Mouse (Mus musculus) embryo, embryonic 10.5 days (tissue): ENCODE results near the gene Atp1a1.
A peak's percentile ranks its signal among the peaks of the same experiment; 100 is the strongest.

Source experiments
- DNase-seq: peaks from one replicate; pipeline ENCODE4 v3.0.0-alpha.2; 2015; ENCODE audit warnings: low spot score

Gene Atp1a1

DNA sequence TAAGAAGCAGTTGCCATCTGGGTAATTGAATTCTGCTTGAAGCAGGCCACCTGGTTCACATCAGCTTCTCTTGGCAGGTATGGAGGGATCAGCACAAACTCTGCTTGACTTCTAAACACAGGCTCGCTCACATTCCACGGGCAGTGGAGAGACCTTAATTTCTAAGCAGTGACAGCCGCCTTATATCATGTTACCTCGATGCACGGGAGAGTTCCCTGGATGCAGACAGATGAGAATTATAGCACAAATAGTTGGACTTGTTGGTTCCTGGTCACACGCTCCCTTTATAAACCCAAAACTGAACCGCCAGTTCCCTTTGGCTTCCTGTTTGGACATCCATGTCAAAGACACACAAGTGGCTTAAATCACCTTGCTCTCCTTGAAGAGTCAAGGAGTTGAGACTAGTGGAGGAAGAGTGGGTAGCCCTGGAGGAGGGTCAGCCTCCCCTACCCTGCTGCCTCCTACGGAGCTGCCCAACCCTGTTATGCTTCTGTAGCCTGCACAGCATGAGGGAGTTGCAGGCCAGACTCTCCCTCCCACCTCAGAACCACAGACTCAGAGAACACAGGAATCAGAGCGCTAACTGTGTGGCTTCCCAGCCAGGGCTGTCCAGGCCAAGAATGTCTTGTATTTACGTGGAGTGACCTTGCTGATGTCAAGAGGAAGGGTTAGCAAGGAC lies 7.5 kb upstream of the Atp1a1 start:
- DNase-seq: peak; percentile 67

DNA sequence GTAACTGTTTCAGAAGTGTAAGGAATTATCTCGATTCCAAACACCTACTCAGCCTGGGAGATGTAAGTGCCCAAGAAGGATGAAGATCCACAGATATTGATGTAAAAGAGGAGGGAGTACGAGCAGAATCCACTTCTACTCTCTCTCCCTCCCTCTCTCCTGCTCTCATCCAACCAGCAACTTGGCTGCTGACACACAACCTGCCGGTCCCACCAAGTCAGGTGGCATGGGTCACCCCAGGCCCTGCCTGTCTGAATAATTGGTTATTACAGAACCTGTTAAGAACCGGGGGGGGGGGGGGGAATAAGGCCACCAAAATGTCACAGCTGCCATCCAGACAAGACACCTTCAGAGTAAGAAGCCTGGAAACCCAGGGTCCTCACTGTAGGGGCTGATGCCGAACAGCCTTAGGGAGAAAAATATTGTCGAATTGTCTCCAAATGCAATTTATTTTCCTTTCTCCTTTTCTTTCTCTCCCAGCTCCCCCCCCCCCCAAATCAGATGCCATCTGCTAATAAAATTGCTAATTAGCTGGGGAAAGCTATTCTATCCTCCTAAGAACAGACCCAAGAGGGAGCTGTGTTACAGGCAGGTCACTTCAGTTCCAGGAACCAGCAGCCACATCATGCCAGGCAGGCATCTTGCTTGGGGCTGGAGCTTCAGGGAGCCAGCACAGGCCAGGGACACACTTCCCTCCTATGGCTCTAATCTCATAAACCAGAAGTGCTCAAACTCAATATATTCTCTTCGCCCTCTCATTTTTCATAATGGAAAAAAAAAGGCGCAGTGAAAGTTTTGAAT lies 6.7 kb upstream of the Atp1a1 start:
- no peak for DNase-seq

DNA sequence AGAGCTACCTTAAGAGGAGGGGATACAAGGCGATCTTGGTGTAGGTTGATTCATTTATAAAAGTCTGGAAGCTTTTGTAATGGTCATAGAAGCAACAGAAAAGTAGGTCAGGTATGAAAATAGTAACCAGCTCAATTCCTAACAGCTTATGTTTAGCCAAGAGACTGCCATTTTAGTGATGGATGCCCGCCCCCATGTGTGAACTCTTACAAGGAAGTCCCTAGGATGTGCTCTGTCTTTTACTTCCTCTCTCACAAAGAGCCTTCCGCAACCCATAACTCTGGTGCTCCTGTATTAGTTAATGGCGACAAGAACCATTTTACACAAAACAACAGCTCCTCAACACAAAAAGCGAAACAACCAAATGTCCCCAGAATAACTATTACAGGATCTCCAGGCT lies 4.8 kb upstream of the Atp1a1 start:
- DNase-seq: no peak

DNA sequence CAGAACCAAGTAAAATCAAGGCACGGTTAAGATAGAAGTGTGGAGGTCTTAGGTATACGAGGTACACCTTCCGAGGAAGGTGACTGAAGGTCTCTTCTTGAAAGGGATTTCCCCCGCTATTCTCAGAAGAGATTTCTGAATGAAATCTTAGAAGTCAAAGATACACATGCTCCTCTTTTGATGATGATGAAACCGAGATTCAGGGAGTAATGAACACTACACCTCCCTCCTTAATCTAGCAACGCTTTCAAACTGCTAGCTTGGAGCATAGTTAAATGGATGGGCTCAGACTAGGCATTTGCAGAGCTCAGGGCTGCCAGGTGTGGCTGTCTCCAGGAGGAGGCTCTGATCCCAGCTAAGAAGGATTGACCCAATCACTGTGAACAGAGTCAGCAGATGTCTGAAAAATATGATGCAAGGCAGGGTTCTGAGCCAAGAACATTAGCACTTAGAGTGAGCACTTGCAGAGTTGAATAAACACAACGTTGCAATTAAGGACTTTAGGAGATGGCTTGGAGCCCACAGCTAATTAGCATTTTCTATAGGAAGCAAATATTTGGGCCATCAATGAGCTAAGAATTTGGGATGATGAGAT lies 2.5 kb upstream of the Atp1a1 start:
- no peak for DNase-seq

DNA sequence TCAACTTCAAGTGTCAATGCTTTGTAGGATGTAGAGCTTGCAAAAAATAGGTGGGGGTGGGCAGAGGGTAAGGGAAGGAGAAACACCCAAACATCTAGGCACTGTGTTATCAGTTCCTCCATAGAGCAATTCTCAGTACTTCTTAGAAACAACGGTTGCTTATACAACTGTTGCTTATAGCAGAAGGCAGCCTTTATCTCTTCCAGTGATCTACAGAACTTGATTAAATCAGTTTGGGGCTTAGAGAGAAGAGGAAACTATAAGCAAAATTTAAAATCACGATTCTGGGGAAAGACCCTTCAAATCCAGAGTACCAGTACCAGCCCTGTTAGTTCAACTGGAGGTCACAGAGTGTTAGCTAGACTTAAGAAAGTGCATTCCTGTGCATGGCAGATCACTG lies 1.2 kb upstream of the Atp1a1 start:
- DNase-seq: no peak

DNA sequence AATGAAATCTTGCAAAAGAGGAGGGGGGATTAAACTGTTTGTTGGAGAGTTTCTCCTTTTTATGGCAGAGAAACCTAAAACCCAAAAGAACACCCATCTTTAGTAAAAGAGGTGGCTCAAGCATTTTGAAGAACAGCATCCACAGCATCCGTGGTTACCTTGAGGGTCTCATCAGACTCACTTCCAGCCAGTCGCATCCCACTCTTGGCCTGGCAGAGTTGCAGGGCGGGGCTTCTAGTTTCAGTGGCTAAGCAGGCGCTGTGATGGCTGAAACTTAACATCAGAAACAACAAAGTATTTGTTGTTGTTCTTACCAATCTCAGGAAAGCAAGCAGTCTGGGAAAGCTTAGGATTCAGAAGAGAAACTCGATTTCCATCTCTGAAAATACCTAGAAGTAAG lies 807 bp upstream of the Atp1a1 start:
- DNase-seq: peak; percentile 43

DNA sequence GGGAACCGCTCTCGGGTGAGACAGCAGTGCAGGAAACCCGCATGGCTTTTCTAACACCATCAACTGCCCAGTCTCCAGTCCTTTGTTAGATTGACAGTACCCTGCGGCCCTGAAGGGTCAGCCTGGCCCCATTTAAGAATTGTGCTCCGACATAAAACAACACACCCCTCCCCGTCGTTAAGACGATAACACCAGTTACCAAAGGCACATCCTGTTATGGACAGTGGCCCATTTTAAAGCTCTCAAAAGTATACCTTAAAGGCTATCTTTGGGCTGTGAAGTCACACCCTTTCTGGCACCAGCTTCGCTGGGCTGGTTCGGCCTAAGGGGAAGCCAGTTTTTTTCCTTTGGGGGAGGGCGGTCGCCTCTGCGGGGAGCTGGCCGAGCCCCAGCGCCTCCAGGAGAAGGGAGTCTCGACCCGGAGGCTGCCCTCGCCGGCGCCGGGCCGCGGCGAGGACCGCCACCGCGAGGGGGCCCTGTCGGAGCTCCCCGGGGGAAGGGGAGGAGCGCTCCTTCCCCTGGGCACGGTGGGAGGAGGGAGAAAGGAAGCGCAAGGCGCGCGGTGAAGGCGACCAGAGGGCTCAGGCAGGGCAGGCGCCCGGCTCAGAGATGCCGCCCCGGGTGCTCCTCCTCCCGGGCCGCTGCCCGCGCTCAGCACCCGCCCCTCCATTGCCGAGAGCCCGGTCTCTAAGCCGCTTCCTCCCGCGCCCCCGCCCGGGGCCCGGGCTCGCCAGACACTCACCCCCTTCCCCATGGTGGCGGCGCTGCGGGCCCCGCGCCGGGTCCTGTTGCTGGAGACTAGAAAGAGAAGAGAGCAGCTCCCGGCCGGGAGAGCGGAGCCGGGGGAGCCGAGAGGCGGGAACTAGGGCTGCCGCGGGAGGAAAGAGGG lies 579 bp downstream of the Atp1a1 start:
- peak; percentile 83 for DNase-seq

DNA sequence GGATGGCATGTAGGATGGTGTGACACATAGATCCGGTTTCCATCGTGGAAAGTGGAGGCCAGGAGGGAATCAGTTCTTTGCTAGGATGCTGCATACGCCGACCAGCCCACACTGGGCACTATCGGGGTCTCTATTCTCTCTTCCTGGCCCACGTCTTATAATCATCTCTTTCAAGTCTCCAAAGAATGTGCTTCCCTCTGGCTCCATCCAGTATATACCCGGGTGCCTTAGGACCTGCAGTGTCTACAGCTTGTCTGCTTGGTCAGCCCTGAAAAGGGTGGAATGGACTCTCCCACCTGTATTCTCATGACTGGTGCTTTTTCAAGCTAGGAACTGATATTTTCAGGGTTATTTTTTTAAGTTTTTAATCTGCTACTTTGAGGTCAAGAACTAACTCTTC lies 1.3 kb downstream of the Atp1a1 start:
- DNase-seq: no peak

DNA sequence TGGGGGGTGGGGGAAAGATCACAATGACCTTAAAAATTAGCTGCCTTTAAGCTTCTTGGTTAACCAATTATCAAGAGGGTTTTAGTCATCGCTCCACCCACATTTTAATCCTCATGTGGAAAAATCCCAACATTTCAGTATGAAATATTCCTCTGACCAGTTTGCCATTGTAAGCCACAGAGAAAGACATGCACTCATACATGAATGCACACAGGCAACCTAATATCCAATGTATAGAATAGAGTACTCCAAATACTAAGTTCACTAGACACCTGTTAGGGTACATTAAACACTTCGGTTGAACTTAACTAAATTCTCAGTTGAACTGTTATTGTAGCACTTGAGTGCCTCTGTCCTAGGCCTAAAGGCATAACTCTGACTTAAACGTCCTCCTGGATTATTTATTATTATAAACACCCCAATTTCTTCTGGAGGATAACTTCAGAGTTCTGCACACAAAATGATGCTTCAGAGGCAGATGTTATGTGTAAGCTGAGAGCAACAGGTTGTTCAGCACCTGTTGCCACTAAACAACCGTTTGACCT lies 1.9 kb downstream of the Atp1a1 start:
- no peak for DNase-seq

DNA sequence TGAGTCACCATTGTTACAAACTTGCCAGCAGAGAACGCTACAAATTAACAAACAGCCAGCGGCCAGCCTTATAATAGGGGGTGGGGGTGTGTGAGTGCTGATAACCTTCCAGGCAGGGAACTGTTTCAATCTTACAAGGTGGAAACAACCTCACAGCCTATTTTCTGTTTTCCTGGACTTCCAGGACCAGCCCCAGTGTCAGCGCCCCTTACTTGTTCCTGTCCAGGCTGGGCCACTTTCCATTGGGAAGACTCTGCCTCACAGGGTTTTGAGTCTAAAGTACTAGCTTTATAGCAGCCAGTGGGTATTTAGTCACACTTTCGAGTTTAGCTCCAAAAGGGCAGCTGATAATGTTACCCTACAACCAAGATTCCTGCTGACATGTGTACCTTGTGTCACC lies 2.8 kb downstream of the Atp1a1 start:
- no peak for DNase-seq

DNA sequence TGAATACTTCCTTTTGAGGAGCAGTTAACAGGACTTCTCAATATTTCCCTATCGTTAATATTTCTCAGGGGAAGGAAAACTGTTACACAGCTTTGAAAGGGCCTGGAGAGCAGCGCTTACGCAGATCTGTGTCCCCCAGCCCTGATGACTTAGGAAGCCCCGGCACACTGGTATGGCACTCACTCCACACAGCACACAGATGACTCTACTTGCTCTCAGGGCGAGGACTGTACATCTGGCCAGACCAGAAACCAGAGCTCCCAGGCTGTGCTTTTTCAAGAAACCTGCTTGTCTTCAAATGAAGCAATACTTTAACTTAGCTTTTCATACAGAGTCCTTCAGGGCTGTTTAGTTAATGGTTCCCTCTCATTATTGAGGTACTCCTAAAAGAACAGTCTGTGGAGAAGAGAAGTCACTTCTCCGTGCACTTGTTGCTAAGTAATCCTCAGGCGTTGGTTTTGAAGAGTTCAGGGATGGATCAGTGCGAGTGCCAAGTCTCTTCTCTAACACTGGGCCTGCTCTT lies 3.4 kb downstream of the Atp1a1 start:
- no peak for DNase-seq

DNA sequence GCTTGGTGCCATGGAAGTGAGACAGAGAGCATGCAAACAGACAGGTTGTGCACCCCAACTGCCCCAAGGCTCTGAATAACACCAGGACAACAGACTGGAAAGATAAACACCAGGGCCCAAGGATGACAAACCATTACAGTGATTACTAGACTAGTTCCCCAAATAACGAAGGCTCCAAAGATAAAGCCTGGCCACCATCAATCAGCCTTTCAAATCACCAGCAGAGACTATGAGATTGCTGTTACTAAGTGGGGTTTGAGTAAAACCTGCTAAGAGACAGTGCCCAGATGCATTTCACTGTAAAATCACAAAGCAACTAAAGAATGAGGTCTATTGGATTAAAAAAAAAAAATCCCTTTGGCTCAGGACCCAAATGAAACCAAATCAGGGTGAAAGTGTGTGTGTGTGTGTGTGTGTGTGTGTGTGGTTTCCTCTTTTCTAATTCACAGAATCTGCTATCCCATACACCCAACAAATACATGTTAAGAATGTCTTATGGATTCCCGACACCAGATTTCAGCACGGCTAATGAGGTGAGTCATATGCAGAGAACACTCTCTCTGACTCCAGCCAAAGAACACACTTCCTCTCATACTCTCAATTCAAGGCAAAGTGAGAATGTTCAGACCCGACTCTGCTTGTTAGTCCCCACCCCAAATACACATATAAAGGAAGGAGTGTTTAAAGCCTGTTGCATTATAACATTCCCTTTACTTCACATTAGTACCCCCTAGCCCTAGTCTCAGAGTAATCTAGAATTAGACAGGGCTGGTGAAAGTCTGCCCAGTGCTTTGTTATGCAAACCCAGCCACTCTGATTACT lies 4.4 kb downstream of the Atp1a1 start:
- no peak for DNase-seq

DNA sequence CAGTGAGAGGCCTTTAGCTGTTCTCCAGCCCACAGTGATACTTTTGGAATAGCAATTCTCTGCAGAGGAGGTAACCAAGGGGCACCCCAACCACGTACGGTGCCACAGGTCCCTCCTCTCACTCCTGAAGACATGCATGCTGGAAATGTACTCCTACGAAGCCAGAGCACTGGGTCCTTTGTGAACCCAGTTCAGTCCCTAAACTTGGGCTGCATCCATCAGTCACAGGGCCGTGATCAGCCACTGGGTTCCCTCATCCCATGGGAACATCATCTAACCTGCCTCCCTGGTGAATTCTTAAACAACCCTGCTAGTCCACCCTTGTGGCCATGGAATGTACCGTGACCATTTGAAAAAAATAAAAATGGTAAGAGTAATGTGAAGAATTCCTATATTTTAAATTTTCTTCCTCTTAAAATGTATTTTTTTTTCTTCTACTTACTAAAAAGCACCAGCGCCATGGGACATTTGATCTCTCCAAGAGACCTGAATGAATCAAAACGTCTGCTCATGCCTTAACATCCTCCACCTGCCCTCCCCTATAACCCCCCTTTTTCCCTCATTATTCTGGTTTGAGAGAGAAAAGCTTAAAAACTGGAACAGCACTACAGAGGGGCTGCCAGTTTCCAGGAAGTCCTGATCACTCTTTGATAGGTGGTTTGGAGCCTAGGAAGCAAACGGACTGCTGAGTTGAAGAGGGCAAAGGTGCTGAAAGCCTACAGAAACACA lies 5.1 kb downstream of the Atp1a1 start:
- DNase-seq: no peak

DNA sequence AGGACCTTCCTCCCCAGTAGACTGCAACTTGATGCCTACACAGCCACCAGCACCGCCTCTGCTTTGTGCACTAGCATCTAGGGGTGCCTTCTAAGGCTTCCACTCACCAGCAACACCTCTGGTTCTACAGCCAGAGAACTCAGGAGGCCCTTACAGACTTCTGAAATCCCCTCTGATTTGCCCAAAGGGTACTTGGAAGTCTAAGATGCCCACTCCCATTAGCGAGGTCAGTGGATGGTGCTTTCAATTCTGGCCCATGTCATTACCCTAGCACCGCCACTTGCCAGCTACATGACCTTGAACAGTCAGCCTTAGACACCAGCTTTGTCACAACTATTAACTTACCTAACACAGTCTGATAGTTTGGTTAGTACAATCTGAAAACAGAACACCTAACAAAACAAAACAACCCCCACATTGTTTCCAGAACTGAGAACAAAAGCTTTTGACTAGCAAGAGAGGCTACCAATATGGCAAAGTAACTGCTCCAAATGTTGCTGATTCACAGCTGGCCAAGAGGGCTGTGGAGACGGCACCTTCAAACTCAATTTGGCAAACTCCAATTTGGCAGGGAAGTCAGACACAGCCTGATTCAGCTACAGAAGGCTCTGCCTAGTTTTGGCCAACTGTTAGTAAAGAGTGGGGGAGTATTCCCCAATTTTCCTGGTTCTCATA lies 6.1 kb downstream of the Atp1a1 start:
- no peak for DNase-seq

DNA sequence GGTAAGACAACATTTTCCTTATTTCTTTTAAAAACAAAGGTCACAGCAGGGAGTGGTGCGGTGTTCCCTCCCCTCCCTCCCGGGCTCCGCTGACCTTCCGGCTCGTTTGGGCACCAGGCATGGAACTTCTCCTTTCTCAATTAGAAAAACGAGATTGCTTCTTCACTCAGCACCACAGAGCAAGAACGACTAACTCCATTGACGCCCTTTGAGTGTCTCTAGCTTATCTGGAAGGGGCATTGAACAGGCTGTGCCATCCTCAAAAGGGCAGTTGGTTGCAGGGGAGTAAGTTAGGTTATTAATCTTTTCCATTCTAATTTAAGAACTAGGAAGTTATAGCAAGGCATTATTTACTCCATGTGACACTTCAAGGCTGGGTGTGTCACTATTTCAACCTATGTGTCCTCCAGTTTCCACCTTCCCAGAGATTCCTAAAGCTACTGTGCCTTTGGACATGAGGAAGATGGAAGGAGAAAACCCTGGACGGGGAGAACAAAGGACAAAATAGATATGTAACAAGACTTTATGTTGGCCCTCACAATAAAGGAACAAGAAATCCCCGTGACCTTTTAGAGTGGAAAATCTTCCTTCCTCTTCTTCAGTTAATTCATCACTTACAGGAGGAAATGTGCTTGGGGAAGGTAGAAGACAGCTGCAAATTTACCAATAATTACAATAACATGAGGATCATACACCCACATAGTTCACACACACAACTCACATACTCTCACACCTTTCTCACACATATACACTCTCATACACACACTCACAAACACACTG lies 7.0 kb downstream of the Atp1a1 start:
- DNase-seq: no peak

DNA sequence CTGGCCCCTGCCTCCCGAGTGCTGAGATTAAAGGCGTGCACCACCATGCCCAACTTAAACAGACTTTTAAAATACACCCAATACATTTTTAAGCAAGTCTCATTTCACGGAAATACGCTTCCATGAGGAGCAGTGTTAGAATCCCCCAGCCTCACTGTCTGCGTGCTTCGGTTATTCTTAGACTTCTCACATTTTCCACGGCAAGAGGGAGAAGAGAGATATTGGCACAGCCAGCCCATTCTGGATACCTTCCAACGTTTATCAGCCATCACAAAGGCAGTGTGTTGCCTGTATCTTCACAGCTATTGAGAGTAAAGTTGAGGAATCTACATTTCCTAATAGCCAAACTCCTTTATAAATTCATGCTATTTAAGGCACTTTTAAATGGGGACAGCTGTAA lies 7.8 kb downstream of the Atp1a1 start:
- no peak for DNase-seq

DNA sequence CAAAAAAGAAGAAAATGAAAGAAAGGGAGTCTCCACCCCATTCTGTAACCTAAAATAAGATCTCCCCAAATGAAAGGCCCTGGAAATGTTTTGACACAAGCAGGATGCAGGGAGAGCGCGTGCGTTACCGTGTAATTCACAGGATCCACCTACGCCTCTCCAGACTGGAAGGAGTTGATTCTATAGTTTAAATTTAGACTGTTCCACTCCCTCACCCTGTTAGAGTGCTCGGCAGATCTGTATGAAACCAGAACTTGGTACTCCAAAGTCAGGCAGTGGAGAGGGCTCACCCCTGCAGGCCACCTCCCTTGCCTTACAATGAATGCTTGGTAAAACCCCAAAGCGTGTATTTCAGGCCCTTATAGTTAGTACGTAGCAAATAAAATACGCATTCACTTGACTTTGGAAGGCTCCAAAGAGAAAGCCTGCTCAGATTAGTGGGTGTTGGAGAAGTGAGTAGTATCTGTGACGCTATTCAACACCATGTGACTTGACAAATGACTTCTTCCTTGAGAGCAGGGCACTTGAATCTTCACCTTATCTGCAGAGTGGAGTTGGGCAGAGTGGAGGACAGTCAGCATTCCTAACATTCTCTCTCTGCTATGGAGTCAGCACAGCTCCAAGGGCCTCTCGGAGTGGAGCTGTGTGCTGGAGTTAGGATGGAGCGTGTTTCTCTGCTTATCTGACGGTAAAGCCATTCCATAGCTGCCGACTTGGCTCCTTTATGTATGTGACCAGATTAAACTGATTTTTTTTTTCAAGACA lies 8.4 kb downstream of the Atp1a1 start:
- no peak for DNase-seq

DNA sequence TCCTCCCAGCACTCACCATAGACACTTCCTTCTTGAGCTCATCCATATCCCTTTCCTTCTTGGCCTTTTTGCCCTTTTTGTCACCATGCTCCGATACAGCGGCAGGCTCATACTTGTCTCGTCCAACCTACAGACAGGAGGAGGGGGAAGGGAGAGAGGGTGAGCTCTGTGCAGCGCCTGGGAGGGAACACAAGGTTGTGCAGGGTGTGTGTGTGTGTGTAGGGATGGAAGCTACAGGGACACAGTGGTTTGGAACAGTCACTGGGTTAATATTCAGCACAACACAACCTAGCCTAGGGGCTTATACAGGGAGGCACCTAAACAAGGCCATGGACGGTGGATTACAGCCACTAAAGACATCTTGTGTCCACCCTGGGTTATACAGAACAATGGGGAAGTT lies 9.5 kb downstream of the Atp1a1 start:
- no peak for DNase-seq
